Mouse (Mus musculus) heart, postnatal 25 days (tissue): ENCODE measurements around the gene Ube3a. TPM values are rescaled to one million over a fixed set of nuclear protein-coding genes. Genes with fewer than 3 reads are reported as not detected.

Experiments used
- DNase-seq: peaks from one replicate; pipeline ENCODE4 v3.0.0; 2022; ENCODE audit warnings: low spot score
- intact Hi-C: fragments of 180-260 bp; cut with DNase I; formaldehyde crosslinking; loops from one replicate; pipeline ENCODE4 v1.15.1; 2025
- total RNA-seq, 2 experiments: library from RNA; stranded (reverse); gene quantifications; 2 replicates each; pipeline ENCODE4 v1.2.3; 2021

The Ube3a gene
- total RNA-seq: 100 to 1,000 TPM; 117 to 132 TPM

DNA sequence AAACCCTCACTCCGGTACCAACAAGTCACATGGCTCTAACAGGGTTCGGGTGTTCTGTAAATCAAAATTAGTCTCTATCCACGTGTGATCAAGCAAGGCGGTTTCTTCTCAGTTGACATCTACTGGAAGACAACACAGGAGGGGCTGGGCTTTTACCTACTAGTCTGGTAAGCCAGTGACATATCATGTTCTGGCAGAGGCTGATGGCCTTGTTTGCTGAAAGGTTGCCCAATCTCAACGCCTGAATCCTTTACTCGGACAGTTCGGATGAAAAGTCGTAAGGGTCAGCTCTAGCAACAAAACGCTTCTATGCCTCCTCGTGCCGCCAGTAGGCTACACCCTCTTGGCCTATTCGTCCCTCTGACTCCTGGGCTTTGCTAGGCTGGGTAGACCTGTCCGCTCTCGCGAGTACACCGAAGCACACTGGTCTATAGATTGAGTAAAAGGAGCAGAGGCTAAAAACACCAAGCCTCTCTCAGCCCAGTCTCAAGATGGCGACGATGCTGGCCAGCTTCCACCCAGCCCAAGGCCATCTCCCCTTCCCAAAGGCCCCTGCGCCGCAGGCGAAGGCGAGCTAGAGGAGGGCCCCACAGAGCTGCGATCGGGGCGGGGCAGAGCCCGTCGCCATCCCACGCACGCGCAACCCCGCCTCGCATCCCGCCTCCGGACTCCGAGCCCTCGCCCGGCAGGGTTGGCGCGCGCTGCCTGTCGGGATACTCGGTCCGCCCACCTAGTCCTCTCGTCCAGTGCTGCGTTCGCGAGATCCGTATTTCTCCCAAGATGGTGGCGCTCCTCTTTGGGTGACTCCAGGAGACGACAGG is at the start of gene Ube3a:
Ube3a (plus strand) TSS at position 706 of the 821 bp plus-strand sequence.
- peak; percentile 97 for DNase-seq
- intact Hi-C loops: loop anchor here (10.0 kb wide), 1 partner anchor 47 kb away; no protein-coding TSS in a partner anchor

DNA sequence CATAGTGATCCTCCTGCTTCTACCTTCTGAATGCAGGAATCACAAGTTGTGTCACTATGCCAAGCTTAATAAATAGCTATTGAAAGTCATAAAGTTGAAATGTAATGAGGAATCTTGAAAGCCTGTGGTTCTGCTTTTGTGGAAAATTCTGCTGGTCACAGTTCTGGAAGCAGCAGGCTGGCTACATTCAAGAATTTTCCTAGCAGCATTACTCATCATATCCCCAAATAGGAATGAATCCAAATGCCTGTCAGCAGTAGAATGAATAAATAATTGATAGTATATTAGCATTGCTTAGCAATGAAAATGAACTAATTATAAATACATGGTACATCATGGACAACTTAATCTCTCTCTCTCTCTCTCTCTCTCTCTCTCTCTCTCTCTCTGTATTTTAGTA is 35.7 kb upstream of the Ube3a start:
- no peak for DNase-seq
- intact Hi-C loops: no loop called here

DNA sequence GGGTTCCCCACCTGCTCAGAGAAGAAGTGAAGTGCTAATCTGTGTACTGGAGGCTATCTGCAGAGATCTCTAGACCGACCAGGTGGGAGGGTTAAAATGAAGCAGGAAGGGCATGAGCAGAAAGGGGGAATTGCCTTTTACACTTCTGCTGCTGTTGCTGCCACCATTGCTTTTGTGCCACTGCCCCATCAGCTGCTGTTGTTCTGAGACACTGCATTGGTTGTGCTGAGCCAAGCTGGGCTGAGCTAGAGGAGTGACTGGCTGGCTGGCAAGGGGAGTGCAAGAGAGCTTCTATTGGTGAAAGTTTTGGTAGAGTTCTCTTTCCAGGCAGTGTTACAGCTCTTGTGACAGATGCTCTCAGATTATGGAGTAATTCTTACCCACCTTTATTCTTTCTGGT is 13.6 kb upstream of the Ube3a start:
- DNase-seq: no peak
- intact Hi-C loops: no loop called here

DNA sequence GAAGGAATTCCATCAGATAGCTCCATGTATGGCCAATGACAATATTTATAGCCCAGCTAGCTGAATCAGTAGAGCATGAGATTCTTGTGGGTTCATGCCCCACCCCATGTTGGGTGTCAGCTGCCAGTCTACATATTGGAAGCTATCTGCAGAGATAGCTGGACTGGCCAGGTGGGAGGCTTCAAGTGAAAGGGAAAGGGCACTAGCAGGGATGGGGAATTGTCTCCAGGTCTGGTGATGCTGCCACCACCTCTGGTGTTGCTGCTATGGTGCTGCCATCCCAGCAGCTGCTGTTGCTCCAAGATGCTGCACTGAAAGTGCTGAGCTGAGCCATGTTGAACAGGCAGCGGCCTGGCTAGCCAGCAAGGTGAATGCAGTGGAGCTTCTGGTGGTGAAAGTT is 7.3 kb upstream of the Ube3a start:
- DNase-seq: no peak

DNA sequence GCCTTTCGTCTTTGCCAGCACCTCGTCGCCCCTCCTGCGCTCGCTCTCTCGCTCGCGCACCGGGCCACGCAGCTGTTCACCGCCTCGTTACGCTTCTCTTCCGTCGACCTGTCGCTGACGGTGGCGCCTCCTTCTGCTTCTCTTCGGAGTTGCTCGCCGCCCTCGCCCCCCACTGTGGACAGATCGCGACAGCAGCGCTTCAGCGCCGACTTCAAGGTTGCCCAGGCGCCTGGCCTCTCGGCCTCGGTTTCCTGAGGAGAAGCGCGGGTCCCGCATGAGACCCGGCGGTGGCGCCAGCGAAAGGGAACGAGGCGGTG is 274 bp downstream of the Ube3a start:
- intact Hi-C loops: loop anchor here (10.0 kb wide), 1 partner anchor 46 kb away; no protein-coding TSS in a partner anchor
- no peak for DNase-seq

More for the DNA sequence above, 7.3 kb upstream of the Ube3a start:
- intact Hi-C loops: loop anchor here (10.0 kb wide), 1 partner anchor 54 kb away; no protein-coding TSS in a partner anchor

DNA sequence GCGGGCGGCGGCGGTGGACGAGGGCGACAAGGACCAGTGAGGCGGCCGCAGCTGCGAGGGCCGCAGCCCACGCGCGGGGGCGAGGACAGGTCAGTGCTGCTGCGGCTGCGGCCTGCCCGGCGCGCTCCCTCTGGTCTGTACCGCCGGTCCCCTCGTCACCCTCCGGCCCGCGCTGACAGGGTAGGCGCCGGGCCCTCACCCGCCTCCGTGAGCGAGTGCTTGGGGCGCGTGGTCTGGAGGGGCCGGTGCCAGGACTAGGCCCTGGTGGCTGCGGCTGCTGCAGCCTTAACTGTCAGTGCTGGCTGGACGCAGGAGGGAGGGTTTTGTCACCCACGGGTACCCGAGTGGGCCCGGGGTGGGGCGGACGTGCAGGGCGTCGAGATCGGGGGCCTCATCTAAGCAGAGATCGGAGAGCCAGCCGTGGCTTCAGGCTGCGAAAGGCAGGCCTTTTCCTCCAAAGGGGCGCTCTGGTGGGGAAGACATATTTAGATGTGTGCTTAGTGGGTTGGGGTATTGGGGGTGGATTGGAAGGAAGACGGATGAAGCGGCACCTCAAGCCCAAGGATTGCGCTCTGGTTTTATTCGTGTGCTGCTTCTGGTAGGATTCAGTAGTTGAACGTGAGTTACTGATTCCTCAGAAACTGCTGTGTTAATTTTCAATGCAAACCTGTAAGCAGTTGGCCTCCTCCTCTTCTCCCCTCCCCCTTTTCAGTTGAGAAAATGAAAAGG is 797 bp downstream of the Ube3a start:
- intact Hi-C loops: loop anchor here (10.0 kb wide), 1 partner anchor 45 kb away; no protein-coding TSS in a partner anchor
- peak; percentile 29 for DNase-seq

DNA sequence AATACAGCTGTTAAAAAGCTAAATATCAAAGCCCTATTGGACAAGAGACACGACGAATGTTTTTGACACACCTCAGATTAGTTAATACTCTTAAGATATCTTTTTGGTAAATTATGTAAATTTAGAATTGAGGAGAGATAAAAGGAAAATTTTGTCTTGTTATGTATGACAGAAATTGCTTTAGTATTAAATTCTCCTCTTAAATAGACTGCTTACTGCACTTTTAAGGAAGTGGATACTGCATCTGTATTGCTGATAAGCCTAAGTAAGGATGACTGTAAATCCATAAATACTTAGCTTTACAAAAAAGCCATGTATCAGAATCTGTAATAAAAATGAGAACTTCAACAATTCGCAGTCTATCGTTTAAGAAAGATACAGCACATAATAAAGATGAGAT is 1.8 kb downstream of the Ube3a start:
- no peak for DNase-seq
- intact Hi-C loops: no loop called here

DNA sequence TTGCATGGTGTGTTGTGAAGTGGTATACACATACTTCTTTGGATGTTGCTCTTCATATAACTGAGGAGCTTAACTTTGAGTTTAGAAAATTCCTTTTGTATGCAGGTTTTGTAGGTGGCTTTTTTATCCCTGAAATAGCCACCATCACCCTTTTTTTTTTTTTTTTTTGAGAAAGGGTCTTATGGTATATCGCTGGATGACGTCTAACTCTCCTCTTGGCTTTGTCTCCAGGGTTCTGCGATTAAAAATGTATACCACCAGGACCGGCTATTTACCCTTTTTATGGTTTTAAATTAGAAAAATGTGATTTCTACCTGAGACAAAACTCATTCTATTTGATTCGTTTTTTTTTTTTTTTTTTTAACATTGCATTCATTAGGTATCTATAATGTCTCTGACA is 2.2 kb downstream of the Ube3a start:
- intact Hi-C loops: no loop called here

DNA sequence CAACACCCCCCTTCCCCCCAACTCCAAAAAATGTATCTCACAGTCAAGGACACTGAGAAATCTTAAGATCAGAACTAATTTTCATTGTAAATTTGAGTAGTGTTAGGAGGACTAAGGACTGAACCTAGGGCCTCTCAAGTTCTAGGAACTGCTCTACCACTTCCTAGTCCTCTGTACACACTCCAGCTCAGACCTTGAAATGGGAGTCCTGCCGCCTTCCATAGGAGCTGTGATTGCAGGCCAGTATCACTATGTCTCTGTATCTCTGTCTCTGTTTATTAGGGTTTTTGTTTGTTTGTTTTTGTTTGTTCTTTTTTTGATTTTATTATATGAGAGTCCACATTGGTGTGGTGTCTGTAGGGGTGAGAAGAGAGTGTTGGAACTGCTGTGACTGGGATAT is 3.4 kb downstream of the Ube3a start:
- intact Hi-C loops: no loop called here
- no peak for DNase-seq

More for the DNA sequence above, 2.2 kb downstream of the Ube3a start:
- no peak for DNase-seq

DNA sequence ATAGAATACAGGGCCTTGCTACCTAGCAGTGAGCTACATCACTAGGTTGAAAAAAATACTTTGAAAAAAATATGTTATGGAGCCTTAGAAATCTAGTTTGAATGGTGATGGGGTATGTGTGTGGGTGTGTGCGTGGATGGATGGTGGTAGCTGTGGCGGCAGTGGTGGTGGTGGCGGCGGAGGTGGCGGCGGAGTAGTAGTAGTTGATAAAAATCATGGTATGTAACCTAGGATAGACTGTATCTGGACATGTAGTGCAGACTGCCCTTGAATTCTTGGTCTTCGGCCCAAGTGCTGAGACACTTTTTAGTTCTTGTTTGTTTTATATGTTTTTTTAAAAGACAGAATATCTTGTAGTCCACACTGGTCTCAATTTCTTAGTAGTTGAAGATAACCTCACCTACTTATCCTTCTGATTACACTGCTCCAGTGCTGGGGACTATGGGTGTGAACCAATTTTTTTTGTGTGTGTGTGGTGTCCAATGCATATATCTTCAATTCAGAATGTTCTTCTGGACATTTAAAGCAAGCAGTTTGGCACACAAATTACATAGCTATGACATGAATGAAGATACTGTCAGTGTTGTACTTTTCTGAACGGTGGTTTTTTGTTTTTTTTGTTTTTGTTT is 6.3 kb downstream of the Ube3a start:
- no peak for DNase-seq
- intact Hi-C loops: no loop called here

DNA sequence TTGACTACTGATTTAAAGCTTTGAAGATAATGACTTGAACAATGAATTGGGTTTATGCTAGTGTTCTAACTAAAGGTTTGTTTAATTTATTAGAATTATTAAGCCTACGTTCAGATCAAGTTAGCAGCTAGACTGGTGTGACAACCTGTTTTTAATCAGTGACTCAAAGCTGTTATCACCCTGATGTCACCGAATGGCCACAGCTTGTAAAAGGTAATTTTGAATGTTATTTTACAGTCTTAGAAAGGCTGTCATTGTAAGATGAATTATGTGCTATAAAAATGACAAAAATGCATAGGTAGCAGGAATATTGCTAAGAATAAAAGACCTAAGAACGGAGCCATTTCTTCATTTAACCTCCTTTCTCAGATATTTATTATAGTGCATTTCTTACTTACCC is 14.7 kb downstream of the Ube3a start:
- intact Hi-C loops: no loop called here

DNA sequence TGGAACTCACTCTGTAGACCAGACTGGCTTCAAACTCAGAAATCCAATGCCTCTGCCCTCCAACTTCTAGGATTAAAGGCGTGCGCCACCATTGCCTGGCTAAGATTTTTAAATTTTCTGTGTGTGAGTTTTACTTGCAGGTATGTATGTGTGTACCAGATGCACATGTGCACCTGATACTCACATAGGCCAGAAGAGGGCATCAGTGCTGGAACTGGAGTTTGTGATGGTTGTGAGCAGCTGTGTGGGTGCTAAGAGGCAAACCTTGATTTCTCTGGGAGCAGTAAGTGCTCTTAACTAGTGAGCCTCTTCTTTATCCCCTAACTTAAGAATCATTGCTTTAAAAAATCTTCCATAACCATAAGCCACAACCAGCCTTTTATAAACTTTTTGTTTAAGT is 17.0 kb downstream of the Ube3a start:
- intact Hi-C loops: no loop called here
- no peak for DNase-seq

More for the DNA sequence above, 14.7 kb downstream of the Ube3a start:
- no peak for DNase-seq

DNA sequence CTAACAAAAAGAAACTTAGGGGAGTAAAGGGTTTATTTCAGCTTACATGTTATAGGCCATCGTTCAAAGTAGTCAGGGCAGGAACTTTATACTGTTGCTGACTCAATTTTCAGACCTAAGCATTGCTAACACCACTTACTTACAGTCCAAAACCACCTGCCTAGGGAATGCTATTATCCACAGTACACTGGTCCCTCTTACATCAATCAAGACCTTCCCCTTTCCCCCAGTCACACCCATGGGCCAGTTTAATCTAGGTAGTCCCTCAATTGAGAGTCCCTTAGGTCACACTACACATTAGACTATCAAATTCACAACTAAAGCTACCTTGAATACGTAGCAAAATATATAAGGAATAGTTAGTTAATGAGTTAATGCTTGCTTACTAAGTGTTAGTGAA is 24.8 kb downstream of the Ube3a start:
- no peak for DNase-seq
- intact Hi-C loops: no loop called here

DNA sequence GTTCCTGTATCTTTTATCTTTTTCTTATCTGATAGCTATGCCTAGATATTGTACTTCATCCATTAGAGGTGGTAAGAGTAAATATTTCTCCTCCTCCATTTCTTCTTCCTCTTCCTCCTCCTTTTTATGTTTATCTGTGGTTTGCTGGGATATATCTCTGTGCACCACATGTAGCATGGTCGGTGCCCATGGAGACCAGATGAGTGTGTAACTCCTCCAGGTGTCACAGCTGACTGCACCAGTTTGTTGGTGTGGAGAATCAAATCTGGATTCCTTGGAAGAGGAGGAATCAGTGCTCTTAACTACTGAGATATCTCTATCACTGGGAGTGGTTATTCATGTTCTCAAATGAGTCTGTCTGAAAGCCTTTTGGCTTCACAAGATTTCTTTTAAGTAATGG is 37.0 kb downstream of the Ube3a start:
- no peak for DNase-seq
- intact Hi-C loops: no loop called here

DNA sequence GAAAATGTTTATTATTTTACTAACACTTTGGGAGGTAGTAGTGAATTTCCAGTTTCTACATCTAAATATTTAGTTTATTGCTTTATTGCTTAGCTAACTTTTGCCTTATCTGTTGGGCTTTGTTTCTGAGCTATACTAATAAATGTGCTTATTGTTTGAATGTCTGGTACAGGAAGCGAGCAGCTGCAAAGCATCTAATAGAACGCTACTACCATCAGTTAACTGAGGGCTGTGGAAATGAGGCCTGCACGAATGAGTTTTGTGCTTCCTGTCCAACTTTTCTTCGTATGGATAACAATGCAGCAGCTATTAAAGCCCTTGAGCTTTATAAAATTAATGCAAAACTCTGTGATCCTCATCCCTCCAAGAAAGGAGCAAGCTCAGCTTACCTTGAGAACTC is 43.2 kb downstream of the Ube3a start:
- intact Hi-C loops: loop anchor here (10.0 kb wide), 1 partner anchor 47 kb away; the partner anchor contains the start of gene Ube3a
- DNase-seq: no peak

DNA sequence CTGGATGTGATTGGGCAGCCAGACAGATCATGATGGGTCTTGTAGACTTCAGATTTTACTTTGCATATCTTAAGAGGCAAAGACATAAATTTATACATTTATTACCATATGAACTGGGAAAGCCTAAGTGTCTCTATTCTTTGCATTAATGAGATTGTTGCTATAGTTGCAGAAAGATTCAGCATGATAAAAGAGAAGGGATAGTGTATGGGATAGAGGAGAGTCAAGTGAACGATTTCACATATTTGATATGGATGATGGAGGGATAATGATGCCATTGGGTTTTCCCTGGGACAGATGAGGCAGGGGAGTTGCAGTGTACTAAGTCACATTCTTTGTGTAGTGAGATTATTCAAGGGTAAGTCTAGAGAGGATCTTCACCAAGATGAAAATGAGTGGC is 84.0 kb downstream of the Ube3a start:
- no peak for DNase-seq
- intact Hi-C loops: no loop called here

DNA sequence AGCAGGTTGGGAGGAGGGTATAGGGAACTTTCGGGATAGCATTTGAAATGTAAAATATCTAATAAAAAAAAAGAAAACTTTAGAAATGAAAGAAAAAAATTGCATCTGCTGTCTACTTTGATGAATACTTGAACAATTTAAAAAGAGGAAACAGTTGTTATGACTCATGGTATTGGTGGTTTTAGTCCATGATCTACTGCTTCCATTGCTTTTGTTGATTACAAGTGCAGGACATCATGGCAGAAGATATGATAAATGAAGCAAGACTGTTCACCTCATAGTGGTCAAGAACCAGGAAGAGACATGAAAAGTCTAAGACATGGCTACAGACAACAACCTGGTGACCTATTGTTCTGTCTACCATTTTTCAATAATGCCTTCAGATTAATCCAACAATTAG is 94.2 kb downstream of the Ube3a start:
- intact Hi-C loops: no loop called here
- DNase-seq: no peak
